Mouse (Mus musculus) MEL (cell line): ENCODE data around the gene Mpi. TPM values are rescaled to one million over a fixed set of nuclear protein-coding genes. Genes with fewer than 3 reads are reported as not detected.
A peak's percentile ranks its signal among the peaks of the same experiment; 100 is the strongest.

Experiments
- DNase-seq: peaks from one replicate; pipeline ENCODE4 v3.0.0; 2011; ENCODE audit warnings: low read depth, low spot score
- H3K27ac ChIP-seq: 2 replicates; pipeline ENCODE4 v1.5.1; 2012; ENCODE audit warnings: low read depth, mild to moderate bottlenecking, control low read depth, low read length, moderate library complexity; ENCODE audit not compliant: control insufficient read depth
- H3K27me3 ChIP-seq, 2 experiments: fragments of 150-350 bp in 1 of 2; sonication (generic) in 1 of 2; 2 replicates each; pipeline ENCODE4 v1.6.1; 2012; ENCODE audit warnings: low read length in 2 of 2, mild to moderate bottlenecking in 2 of 2, improper control_type of control experiment in 1 of 2, moderate library complexity in 1 of 2; ENCODE audit not compliant: insufficient read depth in 2 of 2, control insufficient read depth in 1 of 2
- H3K36me3 ChIP-seq, 2 experiments: 2 replicates each; pipeline ENCODE4 v1.6.1; 2012 to 2014; ENCODE audit warnings: low read length in 2 of 2, improper control_type of control experiment in 1 of 2, inconsistent platforms in 1 of 2, mild to moderate bottlenecking in 1 of 2; ENCODE audit not compliant: insufficient read depth in 2 of 2, control insufficient read depth in 1 of 2
- H3K4me1 ChIP-seq, 2 experiments: fragments of 150-350 bp in 1 of 2; sonication (generic) in 1 of 2; 2 replicates each; pipeline ENCODE4 v1.6.1; 2012; ENCODE audit warnings: low read length in 2 of 2, improper control_type of control experiment in 1 of 2, mild to moderate bottlenecking in 1 of 2; ENCODE audit not compliant: insufficient read depth in 2 of 2, control insufficient read depth in 1 of 2
- H3K4me3 ChIP-seq, 2 experiments: fragments of 150-350 bp in 1 of 2; sonication (generic) in 1 of 2; 2 replicates each; pipeline ENCODE4 v1.5.1; 2012; ENCODE audit warnings: low read depth in 2 of 2, low read length in 2 of 2, mild to moderate bottlenecking in 2 of 2, moderate library complexity in 2 of 2, control low read depth in 1 of 2, improper control_type of control experiment in 1 of 2; ENCODE audit not compliant: control insufficient read depth in 1 of 2, insufficient read depth in 1 of 2
- H3K79me2 ChIP-seq: 2 replicates; pipeline ENCODE4 v1.6.1; 2012; ENCODE audit warnings: mild to moderate bottlenecking, low read length, moderate library complexity; ENCODE audit not compliant: control insufficient read depth, poor library complexity, insufficient read depth
- H3K9ac ChIP-seq: 2 replicates; pipeline ENCODE4 v1.6.1; 2012; ENCODE audit warnings: low read depth, mild to moderate bottlenecking, control low read depth, low read length, moderate library complexity; ENCODE audit not compliant: control insufficient read depth, poor library complexity, severe bottlenecking
- H3K9me3 ChIP-seq: fragments of 150-350 bp; sonication (generic); replicated peaks from 2 replicates; pipeline ENCODE4 v1.6.1; 2012; ENCODE audit warnings: mild to moderate bottlenecking, low read length, improper control_type of control experiment, moderate library complexity; ENCODE audit not compliant: insufficient read depth
- CHD1 ChIP-seq: IDR thresholded peaks from 2 replicates; pipeline ENCODE4 v1.6.1; 2012; ENCODE audit warnings: low read depth, mild to moderate bottlenecking, inconsistent platforms, low read length, improper control_type of control experiment
- CHD2 ChIP-seq: IDR thresholded peaks from 2 replicates; pipeline ENCODE4 v1.6.1; 2011; ENCODE audit warnings: low read length, improper control_type of control experiment
- E2F4 ChIP-seq: IDR thresholded peaks from 2 replicates; pipeline ENCODE4 v1.6.1; 2011; ENCODE audit warnings: low read depth, low read length, improper control_type of control experiment, borderline replicate concordance
- ETS1 ChIP-seq: IDR thresholded peaks from 2 replicates; pipeline ENCODE4 v1.6.1; 2012; ENCODE audit warnings: low read depth, mild to moderate bottlenecking, inconsistent platforms, low read length, improper control_type of control experiment, moderate library complexity
- GABPA ChIP-seq: IDR thresholded peaks from 2 replicates; pipeline ENCODE4 v1.6.1; 2012; ENCODE audit warnings: low read depth, mild to moderate bottlenecking, inconsistent platforms, low read length, improper control_type of control experiment, moderate library complexity
- GATA1 ChIP-seq: IDR thresholded peaks from 2 replicates; pipeline ENCODE4 v1.6.1; 2011; ENCODE audit warnings: low read depth, low read length, improper control_type of control experiment
- JUND ChIP-seq: IDR thresholded peaks from 2 replicates; pipeline ENCODE4 v1.6.1; 2011; ENCODE audit warnings: low read depth, mild to moderate bottlenecking, improper control_type of control experiment, low read length
- KAT2A ChIP-seq: conservative IDR thresholded peaks from 2 replicates; pipeline ENCODE4 v1.6.1; 2012; ENCODE audit warnings: low read depth, low read length, improper control_type of control experiment, inconsistent platforms
- MAZ ChIP-seq: IDR thresholded peaks from 2 replicates; pipeline ENCODE4 v1.6.1; 2012; ENCODE audit warnings: low read depth, mild to moderate bottlenecking, inconsistent platforms, low read length, improper control_type of control experiment
- MEF2A ChIP-seq: IDR thresholded peaks from 2 replicates; pipeline ENCODE4 v1.6.1; 2014; ENCODE audit warnings: low read depth, mild to moderate bottlenecking, inconsistent platforms, low read length, improper control_type of control experiment; ENCODE audit not compliant: poor library complexity, insufficient replicate concordance, severe bottlenecking; ENCODE audit errors: extremely low read depth
- MYB ChIP-seq: IDR thresholded peaks from 2 replicates; pipeline ENCODE4 v1.6.1; 2011; ENCODE audit warnings: mild to moderate bottlenecking, low read depth, low read length, improper control_type of control experiment
- NELFE ChIP-seq: IDR thresholded peaks from 2 replicates; pipeline ENCODE4 v1.6.1; 2011; ENCODE audit warnings: low read depth, low read length, improper control_type of control experiment
- POLR2AphosphoS2 ChIP-seq: IDR thresholded peaks from 2 replicates; pipeline ENCODE4 v1.6.1; 2011; ENCODE audit warnings: low read length, improper control_type of control experiment
- POLR2AphosphoS5 ChIP-seq: IDR thresholded peaks from 2 replicates; pipeline ENCODE4 v1.6.1; 2012; ENCODE audit warnings: low read depth, borderline replicate concordance, mild to moderate bottlenecking, inconsistent platforms, low read length, moderate library complexity, mixed read lengths
- RAD21 ChIP-seq: IDR thresholded peaks from 2 replicates; pipeline ENCODE4 v1.6.1; 2011; ENCODE audit warnings: mild to moderate bottlenecking, low read depth, low read length, improper control_type of control experiment
- RCOR1 ChIP-seq: IDR thresholded peaks from 2 replicates; pipeline ENCODE4 v1.6.1; 2012; ENCODE audit warnings: low read depth, mild to moderate bottlenecking, inconsistent platforms, low read length, improper control_type of control experiment
- SIN3A ChIP-seq: IDR thresholded peaks from 2 replicates; pipeline ENCODE4 v1.6.1; 2012; ENCODE audit warnings: low read length, improper control_type of control experiment, inconsistent platforms
- SMC3 ChIP-seq: IDR thresholded peaks from 2 replicates; pipeline ENCODE4 v1.6.1; 2011; ENCODE audit warnings: low read depth, low read length, improper control_type of control experiment
- TAL1 ChIP-seq: IDR thresholded peaks from 2 replicates; pipeline ENCODE4 v1.6.1; 2012; ENCODE audit warnings: mild to moderate bottlenecking, inconsistent platforms, low read length, moderate library complexity, mixed read lengths
- TBP ChIP-seq: IDR thresholded peaks from 2 replicates; pipeline ENCODE4 v1.8.0; 2011; ENCODE audit warnings: low read depth, low read length, improper control_type of control experiment
- TCF12 ChIP-seq: IDR thresholded peaks from 2 replicates; pipeline ENCODE4 v1.6.1; 2014; ENCODE audit warnings: low read depth, mild to moderate bottlenecking, inconsistent platforms, low read length, improper control_type of control experiment, moderate library complexity
- UBTF ChIP-seq: IDR thresholded peaks from 2 replicates; pipeline ENCODE4 v1.6.1; 2012; ENCODE audit warnings: low read depth, mild to moderate bottlenecking, inconsistent platforms, low read length, improper control_type of control experiment, moderate library complexity, borderline replicate concordance; ENCODE audit not compliant: insufficient read depth
- USF1 ChIP-seq: IDR thresholded peaks from 2 replicates; pipeline ENCODE4 v1.6.1; 2014; ENCODE audit warnings: low read depth, mild to moderate bottlenecking, inconsistent platforms, low read length, improper control_type of control experiment, moderate library complexity
- USF2 ChIP-seq, 2 experiments: IDR thresholded peaks; 2 replicates each; pipeline ENCODE4 v1.6.1; 2011 to 2012; ENCODE audit warnings: improper control_type of control experiment in 2 of 2, low read length in 2 of 2, borderline replicate concordance in 1 of 2, inconsistent platforms in 1 of 2, low read depth in 1 of 2, mild to moderate bottlenecking in 1 of 2; ENCODE audit not compliant: insufficient read depth in 1 of 2
- ZMIZ1 ChIP-seq: IDR thresholded peaks from 2 replicates; pipeline ENCODE4 v1.6.1; 2012; ENCODE audit warnings: low read depth, mild to moderate bottlenecking, inconsistent platforms, low read length, improper control_type of control experiment, moderate library complexity
- ZNF384 ChIP-seq: IDR thresholded peaks from 2 replicates; pipeline ENCODE4 v1.6.1; 2012; ENCODE audit warnings: low read depth, mild to moderate bottlenecking, inconsistent platforms, low read length, improper control_type of control experiment
- polyA plus RNA-seq, 2 experiments: library from polyadenylated mRNA; stranded (reverse) in 1 of 2; unstranded in 1 of 2; fragments of >175 nt in 1 of 2; fragments of >200 nt in 1 of 2; gene quantifications; 2 replicates each; pipeline versions ENCODE4 v1.2.1 to v1.2.4; 2012; ENCODE audit warnings: low replicate concordance in 2 of 2, low read depth in 1 of 2; ENCODE audit not compliant: insufficient read length in 2 of 2, insufficient read depth in 1 of 2, missing spikeins in 1 of 2
- total RNA-seq: library from RNA; depleted of rRNA; stranded (reverse); fragments of 300-350 nt; gene quantifications from 2 replicates; pipeline ENCODE4 v1.2.3, GENCODE M21; 2012

The Mpi gene
- total and polyA plus RNA-seq, 3 experiments = 24.3 to 37.7 TPM; not detected in 1

GRCm38 (mm10) chr9:57560861-57561710 lies 8.5 kb upstream of the Mpi start, which contains the start of gene Scamp2 (continued):
- TF ChIP-seq CHD2 (no peak), MEF2A (no peak), POLR2AphosphoS5 (no peak), E2F4 (0 out of 2 replicates have a peak, but pooled peaks have one; percentile 49), POLR2AphosphoS2 (peak; percentile 89), KAT2A (peak; percentile 31; the same call in 1 of the 2 replicates), TBP (peak; percentile 60; the same call in 1 of the 2 replicates), USF2 (IDR thresholded peaks at IDR 0.05; ENCODE audit: borderline replicate concordance in 1 of 2, insufficient read depth in 1 of 2, low read depth in 1 of 2, low read length in 2 of 2) (no peak), SMC3 (no peak), USF1 (peak; percentile 23; the same call in 1 of the 2 replicates), ETS1 (0 out of 2 replicates have a peak, but pooled peaks have one; percentile 29), TAL1 (no peak), ZMIZ1 (peak; percentile 84; the same call in 1 of the 2 replicates), RCOR1 (no peak), GABPA (no peak), CHD1 (0 out of 2 replicates have a peak, but pooled peaks have one; percentile 34)

- H3K9ac ChIP-seq = peak overlapping the region; percentile 29
Observed at GRCm38 (mm10) chr9:57560263-57560662, 7.7 kb upstream of the Mpi start.

More at GRCm38 (mm10) chr9:57560263-57560662, 7.7 kb upstream of the Mpi start:
- TF ChIP-seq NELFE = no peak
- no peak for TF ChIP-seq TBP
- 0 out of 2 replicates have a peak, but pooled peaks have one; percentile 46 for TF ChIP-seq TCF12
- no peak for TF ChIP-seq RAD21
- no peak for TF ChIP-seq SIN3A
- no peak for TF ChIP-seq JUND
- no peak for TF ChIP-seq MYB
- TF ChIP-seq ZNF384 = 0 out of 2 replicates have a peak, but pooled peaks have one; percentile 3
- peak; percentile 80 for TF ChIP-seq RCOR1
- TF ChIP-seq GATA1 = peak; percentile 36; the same call in 1 of the 2 replicates
- TF ChIP-seq MAZ = no peak
- no peak for TF ChIP-seq UBTF
- no peak for TF ChIP-seq MEF2A
- TF ChIP-seq SMC3 = no peak
- Histone ChIP-seq H3K9me3 (no peaks in the 10 kb centered on the region), H3K79me2 (peaks cover 22% of the 10 kb centered on the region), H3K4me3 (peak overlapping the region; percentile 97 to 99), H3K27me3 (no peaks in the 10 kb centered on the region), H3K4me1 (peaks cover 2 to 28% of the 10 kb centered on the region in 2 experiments), H3K27ac (no peak overlapping the region), H3K36me3 (peaks cover 2 to 22% of the 10 kb centered on the region in 2 experiments)
- no peak for DNase-seq
